Mouse (Mus musculus): ENCODE results near the gene Zfp37. TPM values are rescaled to one million over a fixed set of nuclear protein-coding genes. Genes with fewer than 3 reads are reported as not detected.
"Not testable (repeated sequence)": the region's sequence is repeated elsewhere in the genome, so short reads cannot be mapped to it uniquely, and the experiment has no call there.

Gene Zfp37
- polyA plus RNA-seq, 1 experiment from 2014 or later: 3.1 TPM

GRCm38 (mm10) chr4:62272696-62273095 is 41.8 kb upstream of the Zfp37 start:
- no peak overlapping the region for H3K4me2 ChIP-seq (replicated peaks; ENCODE audit: low read depth)
- ATAC-seq: no peak
- TF ChIP-seq CTCF (IDR thresholded peaks at IDR 0.05; ENCODE audit: low read depth): no peak
- H3K36me3 ChIP-seq (ENCODE audit: control insufficient read depth, insufficient read depth): no peaks in the 10 kb centered on the region
- no peak overlapping the region for H3K4me3 ChIP-seq (ENCODE audit: low read depth, low read length)
- H3K27ac ChIP-seq (ENCODE audit: low read depth, low read length): no peak overlapping the region
- H3K27me3 ChIP-seq (replicated peaks; ENCODE audit: control insufficient read depth, insufficient read depth, low read length): no peaks in the 10 kb centered on the region
- H3K9me3 ChIP-seq (ENCODE audit: control insufficient read depth): no peaks in the 10 kb centered on the region
- H3K9ac ChIP-seq (ENCODE audit: low read depth, low read length): no peak overlapping the region
- H3K4me1 ChIP-seq (replicated peaks; ENCODE audit: control insufficient read depth, insufficient read depth, low read length): no peaks in the 10 kb centered on the region
- WGBS: 87% methylated on average over 10 of the region's 10 CpGs

- no peak for TF ChIP-seq CTCF (IDR thresholded peaks at IDR 0.05; ENCODE audit: low read depth)
- Histone ChIP-seq H3K4me2 (replicated peaks; ENCODE audit: low read depth) (no peak overlapping the region), H3K9me3 (ENCODE audit: control insufficient read depth) (no peaks in the 10 kb centered on the region), H3K27me3 (replicated peaks; ENCODE audit: control insufficient read depth, insufficient read depth, low read length) (no peaks in the 10 kb centered on the region), H3K9ac (ENCODE audit: low read depth, low read length) (no peak overlapping the region), H3K4me1 (replicated peaks; ENCODE audit: control insufficient read depth, insufficient read depth, low read length) (no peaks in the 10 kb centered on the region), H3K4me3 (ENCODE audit: low read depth, low read length) (no peak overlapping the region), H3K27ac (ENCODE audit: low read depth, low read length) (no peak overlapping the region), H3K36me3 (ENCODE audit: control insufficient read depth, insufficient read depth) (no peaks in the 10 kb centered on the region)
- 61% methylated on average over 10 of the region's 10 CpGs for WGBS
- no peak for ATAC-seq
Observed at GRCm38 (mm10) chr4:62267101-62267500, 36.3 kb upstream of the Zfp37 start.

GRCm38 (mm10) chr4:62266016-62266415 is 35.2 kb upstream of the Zfp37 start:
- ATAC-seq; H3K27me3 ChIP-seq (replicated peaks; ENCODE audit: control insufficient read depth, insufficient read depth, low read length); H3K4me3 ChIP-seq (ENCODE audit: low read depth, low read length); H3K9ac ChIP-seq (ENCODE audit: low read depth, low read length); H3K36me3 ChIP-seq (ENCODE audit: control insufficient read depth, insufficient read depth); H3K4me1 ChIP-seq (replicated peaks; ENCODE audit: control insufficient read depth, insufficient read depth, low read length); H3K4me2 ChIP-seq (replicated peaks; ENCODE audit: low read depth); H3K9me3 ChIP-seq (ENCODE audit: control insufficient read depth); H3K27ac ChIP-seq (ENCODE audit: low read depth, low read length): not testable (repeated sequence)
- WGBS: 77% methylated on average over 5 of the region's 7 CpGs

DNA sequence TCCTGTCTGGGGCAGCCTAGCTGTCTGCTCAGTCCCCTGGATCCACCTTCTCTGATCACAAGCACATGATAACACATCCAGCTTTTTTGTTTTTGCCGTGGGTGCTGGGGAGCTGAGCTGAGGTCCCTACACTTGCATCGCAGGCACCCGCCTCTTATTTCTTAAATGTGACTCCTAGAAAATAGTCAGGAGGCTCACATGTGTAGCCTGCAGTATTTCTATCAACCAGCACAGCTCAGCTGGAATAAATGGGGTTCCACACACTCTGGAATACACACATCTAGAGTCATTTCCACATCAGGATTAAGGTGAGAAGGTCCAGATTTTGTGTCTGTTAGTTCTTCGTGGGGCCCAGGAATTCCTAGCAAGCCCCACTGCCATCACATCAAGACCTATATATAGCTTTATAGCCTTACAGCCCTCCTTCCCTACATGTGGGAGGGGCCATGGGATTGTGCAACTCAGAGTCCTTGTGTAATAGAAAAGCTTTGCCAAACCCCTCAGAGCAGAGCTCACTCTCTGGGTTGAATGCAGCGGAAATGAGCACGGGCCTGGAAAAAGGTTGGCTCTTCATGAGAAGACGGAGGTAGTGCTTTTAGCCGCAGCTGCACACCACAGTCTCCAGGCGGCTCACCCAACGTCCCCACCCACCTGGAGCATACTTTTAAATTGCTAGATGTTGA is 34.4 kb upstream of the Zfp37 start:
- Histone ChIP-seq H3K27ac (ENCODE audit: low read depth, low read length) (no peak overlapping the region), H3K4me1 (replicated peaks; ENCODE audit: control insufficient read depth, insufficient read depth, low read length) (no peaks in the 10 kb centered on the region), H3K27me3 (replicated peaks; ENCODE audit: control insufficient read depth, insufficient read depth, low read length) (no peaks in the 10 kb centered on the region), H3K4me3 (ENCODE audit: low read depth, low read length) (no peak overlapping the region), H3K9ac (ENCODE audit: low read depth, low read length) (no peak overlapping the region), H3K4me2 (replicated peaks; ENCODE audit: low read depth) (peak overlapping the region; percentile 10; the same call in 1 of the 2 replicates), H3K9me3 (ENCODE audit: control insufficient read depth) (no peaks in the 10 kb centered on the region), H3K36me3 (ENCODE audit: control insufficient read depth, insufficient read depth) (no peaks in the 10 kb centered on the region)
- ATAC-seq: peak; percentile 68
- 50% methylated on average over 10 of the region's 10 CpGs for WGBS
- TF ChIP-seq CTCF (IDR thresholded peaks at IDR 0.05; ENCODE audit: low read depth): no peak

- no peaks in the 10 kb centered on the region for H3K36me3 ChIP-seq (ENCODE audit: control insufficient read depth, insufficient read depth)
- peak; percentile 72 for TF ChIP-seq CTCF (IDR thresholded peaks at IDR 0.05; ENCODE audit: low read depth)
- no peaks in the 10 kb centered on the region for H3K4me1 ChIP-seq (replicated peaks; ENCODE audit: control insufficient read depth, insufficient read depth, low read length)
- no peaks in the 10 kb centered on the region for H3K9me3 ChIP-seq (ENCODE audit: control insufficient read depth)
- H3K4me3 ChIP-seq (ENCODE audit: low read depth, low read length): no peak overlapping the region
- H3K4me2 ChIP-seq (replicated peaks; ENCODE audit: low read depth): no peak overlapping the region
- no peak overlapping the region for H3K27ac ChIP-seq (ENCODE audit: low read depth, low read length)
- WGBS: 45% methylated on average over 7 of the region's 7 CpGs
- H3K9ac ChIP-seq (ENCODE audit: low read depth, low read length): no peak overlapping the region
- no peak for ATAC-seq
- H3K27me3 ChIP-seq (replicated peaks; ENCODE audit: control insufficient read depth, insufficient read depth, low read length): no peaks in the 10 kb centered on the region
Observed at GRCm38 (mm10) chr4:62263133-62263844, 32.4 kb upstream of the Zfp37 start.

DNA sequence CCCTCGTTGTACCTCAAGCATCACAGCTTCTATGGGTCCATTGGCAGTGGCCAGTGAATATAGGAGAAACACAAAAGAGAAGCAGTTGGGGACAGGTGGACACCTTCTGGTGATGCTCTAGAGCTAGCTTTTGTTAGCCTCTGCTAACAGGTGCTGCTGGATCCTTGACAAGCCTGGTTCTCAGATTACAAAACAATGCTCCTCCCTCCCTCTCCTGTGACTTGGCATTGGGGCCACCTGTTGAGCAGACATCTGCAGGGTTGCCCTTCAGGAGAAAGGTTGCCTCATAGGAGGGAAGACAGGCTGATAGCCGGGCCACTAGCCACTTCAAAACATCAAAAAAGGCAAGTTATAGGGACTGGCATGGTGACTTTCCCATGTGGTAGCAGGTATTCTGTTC is 31.4 kb upstream of the Zfp37 start, which contains the start of gene Slc31a2:
Gene Slc31a2 (plus strand): TSS at position 287 of the 400 bp plus-strand sequence.
- no peak within 1 kb of the TSS for H3K9ac ChIP-seq (ENCODE audit: low read depth, low read length)

More for the DNA sequence above, 31.4 kb upstream of the Zfp37 start, which contains the start of gene Slc31a2:
- ATAC-seq: no peak
- 43% methylated on average over 2 of the region's 2 CpGs for WGBS
- H3K27me3 ChIP-seq (replicated peaks; ENCODE audit: control insufficient read depth, insufficient read depth, low read length): no peaks in the 10 kb centered on the region
- TF ChIP-seq CTCF (IDR thresholded peaks at IDR 0.05; ENCODE audit: low read depth): no peak
- H3K4me2 ChIP-seq (replicated peaks; ENCODE audit: low read depth): no peak within 1 kb of the TSS
- no peak within 1 kb of the TSS for H3K4me3 ChIP-seq (ENCODE audit: low read depth, low read length)
- H3K4me1 ChIP-seq (replicated peaks; ENCODE audit: control insufficient read depth, insufficient read depth, low read length): no peaks in the 10 kb centered on the region
- H3K27ac ChIP-seq (ENCODE audit: low read depth, low read length): no peak within 1 kb of the TSS
- no peaks in the 10 kb centered on the region for H3K9me3 ChIP-seq (ENCODE audit: control insufficient read depth)
- no peaks in the 10 kb centered on the region for H3K36me3 ChIP-seq (ENCODE audit: control insufficient read depth, insufficient read depth)

All from intestine, postnatal 0 days (tissue).